Mouse (Mus musculus) neural tube, embryonic 10.5 days (tissue): Measurements from ENCODE around the gene Borcs7.
A peak's percentile ranks its signal among the peaks of the same experiment; 100 is the strongest.

Experiments used
- DNase-seq: peaks from one replicate; pipeline ENCODE4 v3.0.0-alpha.2; 2017; ENCODE audit warnings: low spot score; ENCODE audit errors: extremely low spot score

Borcs7 gene

DNA sequence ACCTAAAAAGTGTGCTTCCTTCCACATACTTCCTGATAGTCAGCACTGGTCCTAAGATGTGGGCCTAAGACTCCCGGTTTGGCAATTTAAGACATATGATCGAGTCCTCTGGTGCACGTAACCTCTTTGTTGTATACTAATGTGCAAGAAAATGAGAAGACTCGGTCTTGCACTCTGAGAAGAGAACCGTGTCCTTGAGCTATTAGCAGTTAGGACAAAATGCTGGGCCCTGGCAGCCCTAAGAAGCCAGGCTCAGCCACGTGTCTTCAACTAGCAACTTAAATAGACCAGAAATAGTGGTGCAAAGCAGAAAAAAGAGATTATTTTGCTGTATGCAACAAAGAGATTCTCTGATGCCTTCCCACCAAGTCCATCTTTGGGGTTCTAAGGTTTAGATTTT is 26.9 kb upstream of the Borcs7 start:
- no peak for DNase-seq

GRCm38 (mm10) chr19:46665474-46665873 is 24.2 kb upstream of the Borcs7 start:
- DNase-seq: no peak

- no peak for DNase-seq
Observed at GRCm38 (mm10) chr19:46667300-46667699, 22.4 kb upstream of the Borcs7 start.

- DNase-seq: no peak
Observed at GRCm38 (mm10) chr19:46668263-46668662, 21.4 kb upstream of the Borcs7 start.

- DNase-seq: no peak
Observed at GRCm38 (mm10) chr19:46669802-46670201, 19.9 kb upstream of the Borcs7 start.

- peak; percentile 66 for DNase-seq
Observed at GRCm38 (mm10) chr19:46670691-46671090, 19.0 kb upstream of the Borcs7 start.

DNA sequence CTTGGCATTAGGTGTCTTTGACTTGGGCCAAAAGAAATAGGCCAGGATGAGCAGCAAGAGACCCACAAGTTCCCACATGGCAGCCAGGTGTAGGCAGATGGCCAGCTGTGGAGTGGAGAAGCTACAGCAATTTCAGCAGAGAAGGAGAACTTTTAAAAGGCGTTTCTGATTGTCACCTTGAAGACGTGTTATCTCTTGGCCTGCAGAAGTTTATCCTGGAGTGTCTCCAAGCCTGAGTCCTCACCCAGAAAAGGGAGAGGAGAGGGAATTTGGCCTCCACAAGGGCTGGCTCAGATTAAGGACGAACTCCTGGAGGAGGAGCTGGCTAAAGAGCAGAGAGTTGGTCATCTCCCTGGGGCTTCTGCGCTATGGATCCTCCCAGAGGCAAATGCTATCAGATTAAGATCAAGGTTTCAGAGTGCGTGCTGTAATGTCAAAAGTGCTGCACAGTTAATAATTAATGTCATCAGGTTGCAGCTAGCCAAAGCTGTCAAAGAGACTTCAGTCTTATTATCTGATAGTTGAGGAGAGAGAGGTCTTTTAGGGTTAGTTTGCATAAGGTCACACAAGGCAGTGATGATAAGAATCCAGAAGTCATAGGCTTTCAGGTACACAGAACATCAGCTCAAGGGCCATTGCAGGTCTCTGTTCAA is 16.8 kb upstream of the Borcs7 start, which contains the start of gene Cyp17a1:
Cyp17a1 (minus strand) TSS at position 407 of the 653 bp plus-strand sequence.
- no peak for DNase-seq

- DNase-seq: no peak
Observed at GRCm38 (mm10) chr19:46675641-46676040, 14.1 kb upstream of the Borcs7 start.

GRCm38 (mm10) chr19:46679720-46680383 is 9.9 kb upstream of the Borcs7 start:
- DNase-seq: no peak

GRCm38 (mm10) chr19:46690387-46690786 is 681 bp downstream of the Borcs7 start:
- DNase-seq: no peak

GRCm38 (mm10) chr19:46691078-46691477 is 1.4 kb downstream of the Borcs7 start:
- no peak for DNase-seq

DNA sequence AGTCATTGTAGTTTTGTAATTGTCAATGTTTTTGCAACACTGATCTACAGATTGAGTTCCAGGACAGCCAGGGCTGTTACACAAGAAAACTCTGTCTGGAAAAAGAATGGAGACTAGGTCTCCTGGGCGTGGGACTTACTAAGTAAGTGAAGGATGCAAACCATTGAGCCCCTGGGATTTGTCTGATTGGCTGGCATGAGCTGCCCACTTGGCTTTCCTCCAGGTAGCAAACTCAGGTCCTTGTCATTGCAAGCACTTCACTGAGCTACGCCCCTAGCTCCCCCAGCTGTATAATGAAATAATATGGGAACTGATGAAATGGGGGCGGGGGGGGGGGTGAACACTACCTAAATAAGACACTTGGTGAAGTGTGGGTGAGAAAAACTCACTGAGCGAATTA is 3.4 kb downstream of the Borcs7 start:
- no peak for DNase-seq

GRCm38 (mm10) chr19:46696482-46696881 is 6.8 kb downstream of the Borcs7 start:
- no peak for DNase-seq

DNA sequence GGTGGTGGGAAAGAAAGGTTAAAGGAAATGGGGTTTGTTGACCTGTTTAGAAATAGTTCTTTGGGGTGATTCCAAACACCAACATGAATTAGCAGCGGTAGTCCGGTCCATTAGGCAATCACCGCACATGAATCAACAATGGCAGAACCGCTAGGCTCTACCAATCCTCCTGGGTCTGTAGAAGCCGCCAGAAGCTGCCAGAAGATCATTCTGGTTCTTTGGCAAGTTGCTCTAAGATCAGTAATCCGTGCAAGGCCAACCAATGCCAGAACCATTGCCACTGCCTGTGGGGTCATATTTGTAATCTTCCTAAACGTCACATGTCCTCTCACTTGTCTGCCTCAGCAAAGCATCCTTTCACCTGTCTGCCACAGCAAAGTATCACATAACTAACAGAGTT is 7.2 kb downstream of the Borcs7 start:
- DNase-seq: no peak

DNA sequence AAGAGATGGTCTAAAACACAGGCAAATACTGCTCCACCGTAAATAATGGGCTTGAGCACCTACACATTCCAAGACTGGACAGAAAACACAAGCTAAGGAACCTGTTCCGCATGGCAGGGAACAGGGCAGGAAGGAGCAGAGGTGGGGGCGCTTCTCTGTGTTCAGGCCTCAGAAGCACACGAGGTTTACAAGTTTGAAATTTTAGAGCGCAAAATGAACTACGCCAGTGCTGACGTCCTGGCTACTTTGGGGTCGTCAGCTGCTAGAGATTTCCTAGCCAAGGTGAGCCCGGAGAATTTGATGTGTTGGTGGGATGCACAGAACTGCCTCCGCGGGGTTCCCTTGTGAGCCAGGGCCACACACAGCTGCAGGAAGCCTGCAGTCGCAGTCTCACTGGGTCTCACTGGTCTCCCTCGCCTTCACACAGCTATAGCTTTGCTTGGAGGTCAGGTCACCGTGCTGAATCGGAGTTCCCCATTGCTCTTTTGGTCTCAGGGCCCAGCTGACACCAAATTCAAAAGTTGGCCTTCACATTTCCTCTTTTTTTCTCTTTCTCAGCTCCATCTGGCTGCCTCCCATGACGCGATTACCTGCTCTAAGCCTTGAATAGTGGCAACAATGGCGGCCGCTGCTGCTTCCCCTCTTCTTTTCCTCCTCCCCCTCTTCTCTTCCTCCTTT is 8.3 kb downstream of the Borcs7 start:
- no peak for DNase-seq

DNA sequence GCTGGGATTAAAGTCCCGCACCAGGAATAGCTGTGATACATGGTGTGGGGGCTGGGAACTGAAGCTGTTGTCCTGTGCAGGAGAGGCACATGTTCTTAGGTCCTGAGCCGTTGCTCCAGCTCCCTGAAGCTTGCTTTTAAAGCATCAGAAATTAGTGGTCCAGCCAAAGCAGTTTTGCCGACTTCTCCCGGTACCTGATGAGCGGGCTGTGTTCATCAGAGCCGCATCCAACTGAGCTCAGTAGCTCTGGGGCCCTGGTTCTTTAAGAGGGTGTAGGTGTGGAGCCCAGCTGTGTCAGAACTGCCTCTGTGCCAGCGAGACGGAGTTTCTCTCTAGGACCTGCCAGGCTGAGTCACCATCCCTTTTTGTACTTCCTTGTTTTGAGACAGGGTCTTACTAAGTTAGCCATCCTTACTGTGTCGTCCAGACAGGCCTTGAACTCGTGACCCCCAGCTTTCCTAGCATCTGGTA is 9.3 kb downstream of the Borcs7 start:
- DNase-seq: no peak

- DNase-seq: no peak
Observed at GRCm38 (mm10) chr19:46701156-46701555, 11.4 kb downstream of the Borcs7 start.

GRCm38 (mm10) chr19:46705779-46706495 is 16.2 kb downstream of the Borcs7 start:
- no peak for DNase-seq

- DNase-seq: no peak
Observed at GRCm38 (mm10) chr19:46706540-46707295, 17.0 kb downstream of the Borcs7 start.

DNA sequence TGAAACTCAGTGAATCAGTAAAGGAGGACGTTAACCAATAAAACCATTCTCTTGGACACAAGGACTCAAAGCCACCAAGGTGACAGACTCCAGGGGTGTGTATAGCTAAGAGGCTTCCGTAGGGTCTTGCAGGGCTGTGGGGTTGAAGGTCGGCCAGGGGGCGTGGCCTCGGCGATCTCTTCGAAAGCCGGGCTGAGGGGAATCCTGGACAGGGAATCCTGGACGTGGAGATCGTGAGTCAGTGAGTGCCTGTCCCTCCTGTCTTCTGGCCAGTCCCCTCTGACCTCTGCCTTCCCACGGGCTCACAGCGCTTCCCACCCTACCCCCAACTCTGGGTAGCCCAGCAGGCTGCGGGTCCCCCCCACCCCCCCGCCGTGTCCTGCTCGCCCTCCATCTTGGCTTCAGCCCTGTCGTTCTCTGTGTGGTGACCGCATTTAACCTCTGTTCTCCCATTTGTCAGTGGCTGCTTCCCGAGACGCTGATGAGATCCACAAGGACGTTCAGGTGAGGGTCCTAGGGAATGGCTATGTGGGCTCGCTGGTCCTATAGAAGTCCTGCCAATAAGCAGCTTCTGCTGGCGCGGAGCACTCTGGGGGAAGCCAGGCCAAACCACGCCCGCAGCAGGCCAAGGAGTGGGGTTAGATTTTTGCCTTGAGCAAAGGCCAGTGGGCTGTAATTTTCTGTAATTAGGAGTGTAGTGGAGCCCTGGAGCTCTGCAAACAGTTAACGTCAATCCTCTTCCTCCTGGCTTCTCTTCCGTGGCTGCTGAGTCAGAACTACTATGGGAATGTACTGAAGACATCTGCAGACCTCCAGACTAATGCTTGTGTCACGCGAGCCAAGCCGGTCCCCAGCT is 17.8 kb downstream of the Borcs7 start, which contains the start of gene As3mt:
As3mt (plus strand) TSS at position 163 of the 856 bp plus-strand sequence.
- peak; percentile 70 for DNase-seq
